Mouse (Mus musculus) kidney, postnatal 25 days (tissue): ENCODE measurements around the gene Slc5a2.
A peak's percentile ranks its signal among the peaks of the same experiment; 100 is the strongest.

Source experiments
- DNase-seq, 2 experiments: peaks; one replicate each; pipeline ENCODE4 v3.0.0; 2021; ENCODE audit warnings: mixed read lengths in 2 of 2

Slc5a2 gene

GRCm38 (mm10) chr7:128252609-128253008 lies 12.8 kb upstream of the Slc5a2 start:
- DNase-seq = peak in 1 of 2 experiments; percentile 40

- no peak for DNase-seq
These were observed 10.5 kb upstream of the Slc5a2 start for GRCm38 (mm10) chr7:128254978-128255377.

GRCm38 (mm10) chr7:128255757-128256156 lies 9.7 kb upstream of the Slc5a2 start:
- DNase-seq = no peak

GRCm38 (mm10) chr7:128256783-128257334 lies 8.6 kb upstream of the Slc5a2 start:
- peak in 1 of 2 experiments; percentile 65 for DNase-seq

GRCm38 (mm10) chr7:128266056-128266455 lies 599 bp downstream of the Slc5a2 start:
- DNase-seq = peak in 1 of 2 experiments; percentile 25

- DNase-seq = peak; percentile 62 to 76
These were observed 1.9 kb downstream of the Slc5a2 start for GRCm38 (mm10) chr7:128267391-128267790.

- DNase-seq = no peak
These were observed 2.4 kb downstream of the Slc5a2 start for GRCm38 (mm10) chr7:128267813-128268212.

- no peak for DNase-seq
These were observed 5.0 kb downstream of the Slc5a2 start for GRCm38 (mm10) chr7:128270431-128270850.

GRCm38 (mm10) chr7:128271496-128271895 lies 6.0 kb downstream of the Slc5a2 start:
- DNase-seq = no peak

- no peak for DNase-seq
These were observed 10.6 kb downstream of the Slc5a2 start for GRCm38 (mm10) chr7:128276051-128276450.

- DNase-seq = no peak
These were observed 14.3 kb downstream of the Slc5a2 start for GRCm38 (mm10) chr7:128279750-128280149.

- DNase-seq = no peak
These were observed 16.3 kb downstream of the Slc5a2 start for GRCm38 (mm10) chr7:128281765-128282164.

GRCm38 (mm10) chr7:128282532-128283244 lies 17.2 kb downstream of the Slc5a2 start:
- DNase-seq = no peak

GRCm38 (mm10) chr7:128284047-128284446 lies 18.6 kb downstream of the Slc5a2 start:
- DNase-seq = no peak

- DNase-seq = no peak
These were observed 19.6 kb downstream of the Slc5a2 start for GRCm38 (mm10) chr7:128285060-128285459.

- DNase-seq = no peak
These were observed 23.6 kb downstream of the Slc5a2 start for GRCm38 (mm10) chr7:128288923-128289544.

- no peak for DNase-seq
These were observed 29.3 kb downstream of the Slc5a2 start for GRCm38 (mm10) chr7:128294785-128295184.

GRCm38 (mm10) chr7:128296514-128296913 lies 31.1 kb downstream of the Slc5a2 start:
- DNase-seq = no peak

- no peak for DNase-seq
These were observed 31.8 kb downstream of the Slc5a2 start for GRCm38 (mm10) chr7:128297291-128297616.

GRCm38 (mm10) chr7:128297617-128298480 lies 32.4 kb downstream of the Slc5a2 start, which contains the start of gene BC017158:
TSS of gene BC017158 (minus strand) at chr7:128298170.
- peak; percentile 85 to 86 for DNase-seq

GRCm38 (mm10) chr7:128298481-128299342 lies 33.3 kb downstream of the Slc5a2 start:
- no peak for DNase-seq

- DNase-seq = no peak
These were observed 35.5 kb downstream of the Slc5a2 start for GRCm38 (mm10) chr7:128300952-128301351.
